Mouse (Mus musculus): ENCODE data around the gene Sipa1l1. TPM values are rescaled to one million over a fixed set of nuclear protein-coding genes. Genes with fewer than 3 reads are reported as not detected.

Gene Sipa1l1
- polyA plus RNA-seq, 1 experiment from 2014 or later, result 14.1 TPM

DNA sequence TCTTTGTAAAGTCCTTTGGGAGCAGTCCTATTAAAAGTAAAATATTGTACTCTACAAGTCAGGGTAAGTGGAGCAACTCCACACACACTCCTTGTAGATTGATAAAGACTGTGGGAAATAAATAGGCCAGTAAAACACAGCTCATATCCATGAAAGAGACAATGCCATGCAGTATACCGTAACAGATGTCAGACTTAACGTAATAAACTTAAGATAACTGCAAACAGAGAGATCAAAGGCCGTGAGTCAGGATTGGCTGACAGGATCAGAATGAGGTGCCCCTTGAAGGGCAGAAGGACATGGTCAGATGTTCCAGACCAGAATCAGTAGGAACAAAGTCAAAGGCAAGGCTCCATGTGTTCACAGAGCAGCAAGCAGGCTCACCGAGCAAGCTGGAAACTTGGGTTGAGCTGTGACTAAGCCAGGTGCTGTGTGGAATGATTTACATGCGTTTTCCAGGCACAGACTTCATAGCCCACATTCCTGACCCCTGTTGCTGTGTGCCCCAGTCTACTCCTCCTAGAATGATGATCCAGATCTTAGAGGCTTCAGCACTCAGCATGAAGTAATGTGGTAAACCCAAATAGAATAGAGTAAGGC is 196.3 kb downstream of the Sipa1l1 start:
- Histone ChIP-seq H3K9ac (no peak overlapping the region), H3K27me3 (ENCODE audit: control insufficient read depth, insufficient read depth, low read length) (no peaks in the 10 kb centered on the region), H3K4me3 (replicated peaks; ENCODE audit: low read length) (no peak overlapping the region), H3K36me3 (replicated peaks; ENCODE audit: control insufficient read depth, insufficient read depth) (no peaks in the 10 kb centered on the region), H3K4me1 (replicated peaks; ENCODE audit: control insufficient read depth, insufficient read depth, low read length) (no peaks in the 10 kb centered on the region), H3K4me2 (replicated peaks) (no peak overlapping the region), H3K27ac (no peak overlapping the region), H3K9me3 (ENCODE audit: control insufficient read depth, low read length) (no peaks in the 10 kb centered on the region)
- 74% methylated on average over 5 of the region's 5 CpGs for WGBS
- ATAC-seq (ENCODE audit: low FRiP score) (no peak), DNase-seq (ENCODE audit: low spot score) (no peak)

DNA sequence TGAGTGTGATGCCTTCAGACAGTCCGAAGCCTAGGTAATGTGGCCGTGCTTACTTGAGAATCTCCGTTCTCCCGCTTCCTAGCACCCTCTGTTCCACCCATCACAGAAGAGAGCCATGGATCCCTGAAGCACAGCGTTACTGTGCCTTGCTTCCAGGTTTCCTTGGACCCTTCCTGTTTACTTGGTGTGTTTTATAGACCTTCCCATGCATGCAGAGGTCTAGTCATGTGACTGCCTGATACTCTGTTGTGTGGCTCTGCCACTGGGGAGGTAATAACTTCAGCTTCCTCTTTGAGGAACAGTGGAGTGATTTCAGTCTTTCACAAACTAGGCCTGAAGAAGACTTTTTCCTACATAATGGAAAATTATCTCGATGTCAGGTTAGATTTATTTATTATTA is 197.6 kb downstream of the Sipa1l1 start:
- Histone ChIP-seq H3K4me3 (replicated peaks; ENCODE audit: low read length) (no peak overlapping the region), H3K4me1 (replicated peaks; ENCODE audit: control insufficient read depth, insufficient read depth, low read length) (no peaks in the 10 kb centered on the region), H3K27ac (no peak overlapping the region), H3K4me2 (replicated peaks) (no peak overlapping the region), H3K9me3 (ENCODE audit: control insufficient read depth, low read length) (no peaks in the 10 kb centered on the region), H3K9ac (no peak overlapping the region), H3K36me3 (replicated peaks; ENCODE audit: control insufficient read depth, insufficient read depth) (no peaks in the 10 kb centered on the region), H3K27me3 (ENCODE audit: control insufficient read depth, insufficient read depth, low read length) (no peaks in the 10 kb centered on the region)
- ATAC-seq (ENCODE audit: low FRiP score), result no peak
- WGBS, result 96% methylated on average over 6 of the region's 6 CpGs
- no peak for DNase-seq (ENCODE audit: low spot score)

DNA sequence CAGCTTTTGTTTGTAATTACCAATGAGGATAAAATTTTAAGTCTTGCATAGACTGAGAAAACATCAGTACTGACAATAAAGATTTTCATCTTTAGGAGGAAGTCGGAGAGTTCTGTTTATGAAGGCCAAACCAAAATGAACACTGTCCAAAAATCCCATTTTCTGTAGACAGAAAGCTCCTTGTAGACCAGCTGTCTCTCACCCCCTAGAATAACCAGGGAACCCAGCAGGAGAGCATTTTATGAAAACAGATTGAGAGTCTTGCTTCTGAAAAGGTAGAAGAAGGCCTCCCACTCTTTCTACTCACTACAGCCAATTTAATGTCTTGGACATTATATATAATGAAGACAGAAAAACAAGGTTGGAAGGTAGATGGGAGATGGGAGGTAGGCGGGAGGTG is 198.2 kb downstream of the Sipa1l1 start:
- ATAC-seq (ENCODE audit: low FRiP score), result no peak
- Histone ChIP-seq H3K4me1 (replicated peaks; ENCODE audit: control insufficient read depth, insufficient read depth, low read length) (no peaks in the 10 kb centered on the region), H3K36me3 (replicated peaks; ENCODE audit: control insufficient read depth, insufficient read depth) (no peaks in the 10 kb centered on the region), H3K27me3 (ENCODE audit: control insufficient read depth, insufficient read depth, low read length) (no peaks in the 10 kb centered on the region), H3K9ac (no peak overlapping the region), H3K4me2 (replicated peaks) (no peak overlapping the region), H3K27ac (no peak overlapping the region), H3K9me3 (ENCODE audit: control insufficient read depth, low read length) (no peaks in the 10 kb centered on the region), H3K4me3 (replicated peaks; ENCODE audit: low read length) (no peak overlapping the region)
- no peak for DNase-seq (ENCODE audit: low spot score)
- 95% methylated on average over 2 of the region's 2 CpGs for WGBS

- H3K4me1 ChIP-seq (replicated peaks; ENCODE audit: control insufficient read depth, insufficient read depth, low read length), result no peaks in the 10 kb centered on the region
- ATAC-seq (ENCODE audit: low FRiP score) (no peak), DNase-seq (ENCODE audit: low spot score) (no peak)
- no peaks in the 10 kb centered on the region for H3K9me3 ChIP-seq (ENCODE audit: control insufficient read depth, low read length)
- no peak overlapping the region for H3K4me3 ChIP-seq (replicated peaks; ENCODE audit: low read length)
- H3K36me3 ChIP-seq (replicated peaks; ENCODE audit: control insufficient read depth, insufficient read depth), result no peaks in the 10 kb centered on the region
- no peak overlapping the region for H3K9ac ChIP-seq
- H3K4me2 ChIP-seq (replicated peaks), result no peak overlapping the region
- WGBS, result 93% methylated on average over 3 of the region's 3 CpGs
- no peak overlapping the region for H3K27ac ChIP-seq
- no peaks in the 10 kb centered on the region for H3K27me3 ChIP-seq (ENCODE audit: control insufficient read depth, insufficient read depth, low read length)
Measured at GRCm38 (mm10) chr12:82367986-82368385, 198.9 kb downstream of the Sipa1l1 start.

GRCm38 (mm10) chr12:82369402-82370160 is 200.5 kb downstream of the Sipa1l1 start:
- DNase-seq (ENCODE audit: low spot score) (no peak), ATAC-seq (ENCODE audit: low FRiP score) (no peak)
- H3K4me3 ChIP-seq (replicated peaks; ENCODE audit: low read length), result no peak overlapping the region
- no peak overlapping the region for H3K27ac ChIP-seq
- H3K4me2 ChIP-seq (replicated peaks), result no peak overlapping the region
- no peaks in the 10 kb centered on the region for H3K9me3 ChIP-seq (ENCODE audit: control insufficient read depth, low read length)
- no peaks in the 10 kb centered on the region for H3K36me3 ChIP-seq (replicated peaks; ENCODE audit: control insufficient read depth, insufficient read depth)
- H3K9ac ChIP-seq, result no peak overlapping the region
- 60% methylated on average over 5 of the region's 5 CpGs for WGBS
- H3K4me1 ChIP-seq (replicated peaks; ENCODE audit: control insufficient read depth, insufficient read depth, low read length), result 0 out of 2 replicates have a peak, but pooled peaks cover 3% of the 10 kb centered on the region
- no peaks in the 10 kb centered on the region for H3K27me3 ChIP-seq (ENCODE audit: control insufficient read depth, insufficient read depth, low read length)

DNA sequence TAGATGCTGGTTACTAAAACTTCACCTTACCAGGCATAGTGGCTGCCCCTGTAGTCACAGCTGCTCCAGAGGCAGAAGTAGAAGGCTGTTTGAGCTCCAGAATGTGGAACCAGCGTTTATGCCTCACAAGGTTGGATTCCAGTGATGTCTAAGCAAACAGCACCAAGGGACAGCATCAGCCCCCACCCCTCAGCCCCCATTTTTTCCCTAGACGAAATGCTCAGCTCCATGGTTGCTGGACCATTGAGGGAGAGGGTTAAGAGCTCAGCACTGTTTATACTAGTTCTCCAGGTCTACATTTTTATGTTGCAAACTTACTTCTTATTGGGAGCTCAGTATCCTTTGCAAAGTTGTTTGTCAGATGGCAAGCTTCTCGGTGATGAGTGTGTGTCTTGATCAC is 202.1 kb downstream of the Sipa1l1 start:
- no peak overlapping the region for H3K9ac ChIP-seq
- no peak for ATAC-seq (ENCODE audit: low FRiP score)
- H3K4me1 ChIP-seq (replicated peaks; ENCODE audit: control insufficient read depth, insufficient read depth, low read length), result 0 out of 2 replicates have a peak, but pooled peaks cover 3% of the 10 kb centered on the region
- WGBS, result 83% methylated on average over 3 of the region's 3 CpGs
- H3K4me3 ChIP-seq (replicated peaks; ENCODE audit: low read length), result no peak overlapping the region
- no peak overlapping the region for H3K27ac ChIP-seq
- no peak overlapping the region for H3K4me2 ChIP-seq (replicated peaks)
- no peaks in the 10 kb centered on the region for H3K36me3 ChIP-seq (replicated peaks; ENCODE audit: control insufficient read depth, insufficient read depth)
- no peaks in the 10 kb centered on the region for H3K9me3 ChIP-seq (ENCODE audit: control insufficient read depth, low read length)
- DNase-seq (ENCODE audit: low spot score), result no peak
- no peaks in the 10 kb centered on the region for H3K27me3 ChIP-seq (ENCODE audit: control insufficient read depth, insufficient read depth, low read length)

GRCm38 (mm10) chr12:82374020-82374419 is 204.9 kb downstream of the Sipa1l1 start:
- Histone ChIP-seq H3K36me3 (replicated peaks; ENCODE audit: control insufficient read depth, insufficient read depth) (no peaks in the 10 kb centered on the region), H3K4me1 (replicated peaks; ENCODE audit: control insufficient read depth, insufficient read depth, low read length) (0 out of 2 replicates have a peak, but pooled peaks cover 3% of the 10 kb centered on the region), H3K27ac (no peak overlapping the region), H3K9ac (no peak overlapping the region), H3K4me3 (replicated peaks; ENCODE audit: low read length) (no peak overlapping the region), H3K4me2 (replicated peaks) (no peak overlapping the region), H3K9me3 (ENCODE audit: control insufficient read depth, low read length) (no peaks in the 10 kb centered on the region), H3K27me3 (ENCODE audit: control insufficient read depth, insufficient read depth, low read length) (no peaks in the 10 kb centered on the region)
- DNase-seq (ENCODE audit: low spot score) (no peak), ATAC-seq (ENCODE audit: low FRiP score) (no peak)

GRCm38 (mm10) chr12:82382932-82383331 is 213.8 kb downstream of the Sipa1l1 start:
- ATAC-seq (ENCODE audit: low FRiP score) (no peak), DNase-seq (ENCODE audit: low spot score) (no peak)
- Histone ChIP-seq H3K4me2 (replicated peaks) (no peak overlapping the region), H3K4me1 (replicated peaks; ENCODE audit: control insufficient read depth, insufficient read depth, low read length) (no peaks in the 10 kb centered on the region), H3K27ac (no peak overlapping the region), H3K27me3 (ENCODE audit: control insufficient read depth, insufficient read depth, low read length) (no peaks in the 10 kb centered on the region), H3K36me3 (replicated peaks; ENCODE audit: control insufficient read depth, insufficient read depth) (0 out of 2 replicates have a peak, but pooled peaks cover 4% of the 10 kb centered on the region), H3K9ac (no peak overlapping the region), H3K9me3 (ENCODE audit: control insufficient read depth, low read length) (no peaks in the 10 kb centered on the region), H3K4me3 (replicated peaks; ENCODE audit: low read length) (no peak overlapping the region)
- 90% methylated on average over 3 of the region's 3 CpGs for WGBS

- no peak for ATAC-seq (ENCODE audit: low FRiP score)
- Histone ChIP-seq H3K4me1 (replicated peaks; ENCODE audit: control insufficient read depth, insufficient read depth, low read length) (no peaks in the 10 kb centered on the region), H3K36me3 (replicated peaks; ENCODE audit: control insufficient read depth, insufficient read depth) (0 out of 2 replicates have a peak, but pooled peaks cover 4% of the 10 kb centered on the region), H3K4me3 (replicated peaks; ENCODE audit: low read length) (no peak overlapping the region), H3K27ac (no peak overlapping the region), H3K9ac (no peak overlapping the region), H3K4me2 (replicated peaks) (no peak overlapping the region), H3K27me3 (ENCODE audit: control insufficient read depth, insufficient read depth, low read length) (no peaks in the 10 kb centered on the region), H3K9me3 (ENCODE audit: control insufficient read depth, low read length) (no peaks in the 10 kb centered on the region)
- no peak for DNase-seq (ENCODE audit: low spot score)
- WGBS, result 78% methylated on average over 8 of the region's 8 CpGs
Measured at GRCm38 (mm10) chr12:82384719-82385118, 215.6 kb downstream of the Sipa1l1 start.

Data from hindbrain, embryonic 14.5 days (tissue).